Mouse (Mus musculus): ENCODE measurements around the gene Tnfrsf13b. TPM values are rescaled to one million over a fixed set of nuclear protein-coding genes. Genes with fewer than 3 reads are reported as not detected.

Gene Tnfrsf13b
- total and polyA plus RNA-seq, 2 experiments from 2014 or later: 1.4 to 4.2 TPM

DNA sequence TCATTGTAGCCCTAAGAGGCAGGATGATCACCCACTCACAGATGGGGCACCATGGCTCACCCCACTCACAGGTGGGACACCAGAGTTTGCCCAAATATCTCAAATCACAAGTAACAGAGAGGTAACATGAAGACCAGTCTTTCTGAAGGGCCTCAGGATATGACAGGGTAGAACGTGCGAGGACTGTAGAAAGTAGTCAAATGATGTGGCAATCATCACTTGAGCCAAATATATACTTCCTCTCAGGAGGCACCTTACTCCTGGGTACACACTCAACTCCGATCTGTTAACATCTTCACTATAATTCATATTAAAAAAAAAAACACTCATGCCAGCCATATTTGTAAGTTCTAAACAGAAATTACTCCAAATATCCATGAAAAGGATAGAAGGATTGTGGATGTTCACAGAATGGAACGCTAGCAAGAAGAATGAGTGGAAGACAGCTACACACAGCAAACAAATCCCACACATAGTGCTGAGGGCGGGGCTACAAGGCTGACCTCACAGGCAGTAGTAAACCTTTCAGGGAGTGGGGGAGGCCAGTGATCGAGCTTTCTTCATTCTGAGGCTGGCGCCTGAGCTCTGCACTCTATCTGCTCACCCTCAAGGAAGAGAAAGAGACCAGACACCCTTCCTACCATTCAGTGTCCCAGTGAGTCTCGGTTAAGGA, 14.1 kb upstream of the Tnfrsf13b start:
- WGBS: 88% methylated on average over 8 of the region's 8 CpGs
- Histone ChIP-seq H3K27ac (ENCODE audit: low read depth, low read length) (no peak overlapping the region), H3K9me3 (ENCODE audit: low read length) (no peaks in the 10 kb centered on the region), H3K4me1 (ENCODE audit: insufficient read depth) (no peaks in the 10 kb centered on the region), H3K9ac (no peak overlapping the region), H3K4me3 (ENCODE audit: low read depth, low read length) (no peak overlapping the region), H3K27me3 (ENCODE audit: insufficient read depth, low read length) (no peaks in the 10 kb centered on the region), H3K36me3 (ENCODE audit: insufficient read depth) (no peaks in the 10 kb centered on the region), H3K4me2 (ENCODE audit: low read depth) (no peak overlapping the region)
- DNase-seq: no peak
- TF ChIP-seq CTCF (IDR thresholded peaks at IDR 0.05; ENCODE audit: low read depth): no peak
- no peak for ATAC-seq

DNA sequence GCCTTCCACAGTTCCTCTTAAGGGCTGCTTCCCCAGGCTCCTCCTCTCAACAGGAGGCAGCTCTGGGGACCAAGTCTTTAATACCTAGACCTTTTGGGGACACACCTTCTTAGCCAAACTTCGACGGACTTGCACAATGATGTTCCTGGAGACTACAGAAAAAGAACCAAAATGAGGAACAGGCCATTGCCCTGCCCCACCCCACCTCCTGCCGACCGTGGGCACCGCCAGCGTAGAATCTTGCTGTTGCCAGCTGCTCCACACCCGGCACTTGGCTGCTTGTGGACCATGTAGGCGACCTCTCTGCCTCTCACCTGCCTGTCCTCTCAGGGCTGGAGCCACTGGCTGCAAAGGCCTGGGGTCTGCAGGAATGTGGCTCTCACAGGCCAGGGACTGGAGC, 10.3 kb upstream of the Tnfrsf13b start:
- H3K9me3 ChIP-seq (ENCODE audit: low read length): no peaks in the 10 kb centered on the region
- no peak overlapping the region for H3K27ac ChIP-seq (ENCODE audit: low read depth, low read length)
- ATAC-seq (no peak), DNase-seq (no peak)
- no peak overlapping the region for H3K9ac ChIP-seq
- no peaks in the 10 kb centered on the region for H3K36me3 ChIP-seq (ENCODE audit: insufficient read depth)
- 66% methylated on average over 8 of the region's 8 CpGs for WGBS
- no peak overlapping the region for H3K4me3 ChIP-seq (ENCODE audit: low read depth, low read length)
- H3K4me1 ChIP-seq (ENCODE audit: insufficient read depth): no peaks in the 10 kb centered on the region
- H3K4me2 ChIP-seq (ENCODE audit: low read depth): no peak overlapping the region
- no peaks in the 10 kb centered on the region for H3K27me3 ChIP-seq (ENCODE audit: insufficient read depth, low read length)
- TF ChIP-seq CTCF (IDR thresholded peaks at IDR 0.05; ENCODE audit: low read depth): no peak

GRCm38 (mm10) chr11:61119996-61120583, 6.5 kb upstream of the Tnfrsf13b start:
- ATAC-seq (no peak), DNase-seq (no peak)
- Histone ChIP-seq H3K36me3 (ENCODE audit: insufficient read depth) (no peaks in the 10 kb centered on the region), H3K27me3 (ENCODE audit: insufficient read depth, low read length) (no peaks in the 10 kb centered on the region), H3K9me3 (ENCODE audit: low read length) (no peaks in the 10 kb centered on the region), H3K9ac (no peak overlapping the region), H3K27ac (ENCODE audit: low read depth, low read length) (no peak overlapping the region), H3K4me1 (ENCODE audit: insufficient read depth) (no peaks in the 10 kb centered on the region), H3K4me2 (ENCODE audit: low read depth) (no peak overlapping the region), H3K4me3 (ENCODE audit: low read depth, low read length) (no peak overlapping the region)
- WGBS: 88% methylated on average over 3 of the region's 3 CpGs
- no peak for TF ChIP-seq CTCF (IDR thresholded peaks at IDR 0.05; ENCODE audit: low read depth)

DNA sequence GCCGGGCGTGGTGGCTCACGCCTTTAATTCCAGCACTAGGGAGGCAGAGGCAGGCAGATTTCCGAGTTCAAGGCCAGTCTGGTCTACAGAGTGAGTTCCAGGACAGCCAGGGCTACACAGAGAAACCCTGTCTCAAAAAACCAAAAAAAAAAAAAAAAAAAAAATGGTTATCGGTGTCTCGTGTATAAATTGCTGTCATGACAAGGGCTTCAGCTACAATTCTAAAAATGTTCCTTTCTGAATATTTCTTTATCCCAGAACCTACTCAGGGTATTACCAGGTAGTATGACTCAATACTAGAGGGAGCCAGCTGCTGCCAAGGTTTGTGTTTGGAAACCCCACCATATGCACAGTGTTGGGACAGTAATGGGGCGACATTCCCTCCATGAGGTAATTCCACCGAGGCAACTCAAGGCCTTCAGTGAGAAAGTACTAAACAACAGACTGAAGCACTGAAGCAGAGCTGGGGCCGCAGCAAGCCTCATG, 4.2 kb upstream of the Tnfrsf13b start:
- WGBS: 89% methylated on average over 9 of the region's 9 CpGs
- ATAC-seq: no peak

GRCm38 (mm10) chr11:61122769-61123288, 3.7 kb upstream of the Tnfrsf13b start:
- Histone ChIP-seq H3K27me3 (ENCODE audit: insufficient read depth, low read length) (no peaks in the 10 kb centered on the region), H3K4me1 (ENCODE audit: insufficient read depth) (no peaks in the 10 kb centered on the region), H3K4me3 (ENCODE audit: low read depth, low read length) (no peak overlapping the region), H3K36me3 (ENCODE audit: insufficient read depth) (no peaks in the 10 kb centered on the region), H3K9me3 (ENCODE audit: low read length) (no peaks in the 10 kb centered on the region), H3K27ac (ENCODE audit: low read depth, low read length) (no peak overlapping the region), H3K4me2 (ENCODE audit: low read depth) (no peak overlapping the region), H3K9ac (no peak overlapping the region)
- WGBS: 84% methylated on average over 8 of the region's 8 CpGs
- TF ChIP-seq CTCF (IDR thresholded peaks at IDR 0.05; ENCODE audit: low read depth): no peak
- no peak for ATAC-seq
- no peak for DNase-seq

More for the DNA sequence above, 4.2 kb upstream of the Tnfrsf13b start:
- H3K9ac ChIP-seq: no peak overlapping the region
- H3K4me3 ChIP-seq (ENCODE audit: low read depth, low read length): no peak overlapping the region
- H3K36me3 ChIP-seq (ENCODE audit: insufficient read depth): no peaks in the 10 kb centered on the region
- TF ChIP-seq CTCF (IDR thresholded peaks at IDR 0.05; ENCODE audit: low read depth): no peak
- no peaks in the 10 kb centered on the region for H3K9me3 ChIP-seq (ENCODE audit: low read length)
- no peak overlapping the region for H3K27ac ChIP-seq (ENCODE audit: low read depth, low read length)
- no peaks in the 10 kb centered on the region for H3K4me1 ChIP-seq (ENCODE audit: insufficient read depth)
- no peak for DNase-seq
- H3K27me3 ChIP-seq (ENCODE audit: insufficient read depth, low read length): no peaks in the 10 kb centered on the region
- no peak overlapping the region for H3K4me2 ChIP-seq (ENCODE audit: low read depth)

GRCm38 (mm10) chr11:61123886-61124285, 2.7 kb upstream of the Tnfrsf13b start:
- H3K9me3 ChIP-seq (ENCODE audit: low read length): no peaks in the 10 kb centered on the region
- no peaks in the 10 kb centered on the region for H3K27me3 ChIP-seq (ENCODE audit: insufficient read depth, low read length)
- no peak overlapping the region for H3K4me3 ChIP-seq (ENCODE audit: low read depth, low read length)
- no peak overlapping the region for H3K27ac ChIP-seq (ENCODE audit: low read depth, low read length)
- no peak for ATAC-seq
- H3K36me3 ChIP-seq (ENCODE audit: insufficient read depth): no peaks in the 10 kb centered on the region
- H3K9ac ChIP-seq: no peak overlapping the region
- 79% methylated on average over 3 of the region's 3 CpGs for WGBS
- no peak overlapping the region for H3K4me2 ChIP-seq (ENCODE audit: low read depth)
- TF ChIP-seq CTCF (IDR thresholded peaks at IDR 0.05; ENCODE audit: low read depth): no peak
- no peak for DNase-seq
- no peaks in the 10 kb centered on the region for H3K4me1 ChIP-seq (ENCODE audit: insufficient read depth)

DNA sequence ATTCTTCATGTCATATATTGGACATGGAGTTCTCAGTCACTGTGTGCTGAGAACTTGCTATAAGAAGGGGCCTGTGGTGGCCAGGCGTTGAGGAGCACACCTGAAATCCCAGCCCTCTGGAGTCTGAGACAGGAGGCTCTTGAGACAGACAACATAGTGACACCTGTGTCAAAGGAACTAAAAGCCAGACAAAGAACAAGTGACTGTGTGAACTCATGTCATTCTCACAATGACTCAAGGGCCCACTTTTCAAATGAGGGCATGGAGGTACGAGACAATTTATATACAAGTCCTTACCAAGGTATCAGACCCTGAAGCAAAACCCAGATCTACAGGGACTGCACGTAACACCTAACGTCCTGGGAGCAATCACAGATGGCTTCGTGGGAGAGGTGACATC, 585 bp upstream of the Tnfrsf13b start:
- Histone ChIP-seq H3K36me3 (ENCODE audit: insufficient read depth) (no peaks in the 10 kb centered on the region), H3K27me3 (ENCODE audit: insufficient read depth, low read length) (no peaks in the 10 kb centered on the region), H3K4me3 (ENCODE audit: low read depth, low read length) (no peak overlapping the region), H3K4me2 (ENCODE audit: low read depth) (no peak overlapping the region), H3K9ac (no peak overlapping the region), H3K27ac (ENCODE audit: low read depth, low read length) (no peak overlapping the region), H3K9me3 (ENCODE audit: low read length) (no peaks in the 10 kb centered on the region), H3K4me1 (ENCODE audit: insufficient read depth) (no peaks in the 10 kb centered on the region)
- ATAC-seq (no peak), DNase-seq (no peak)
- WGBS: 91% methylated on average over 5 of the region's 5 CpGs
- TF ChIP-seq CTCF (IDR thresholded peaks at IDR 0.05; ENCODE audit: low read depth): no peak

All from forebrain, postnatal 0 days (tissue).